Mouse (Mus musculus) G1E (cell line): ENCODE measurements around the gene Fam241a. TPM values are rescaled to one million over a fixed set of nuclear protein-coding genes. Genes with fewer than 3 reads are reported as not detected.

ENCODE experiments used
- ATAC-seq: 2 replicates; pipeline ENCODE4 v1.8.0; 2016; ENCODE audit warnings: mild to moderate bottlenecking; ENCODE audit not compliant: insufficient number of reproducible peaks, poor library complexity, low FRiP score, severe bottlenecking; ENCODE audit errors: extremely low read depth
- DNase-seq: peaks from one replicate; pipeline ENCODE4 v3.0.0; 2012; ENCODE audit warnings: low spot score
- H3K27me3 ChIP-seq: 2 replicates; pipeline ENCODE4 v1.6.1; 2012; ENCODE audit warnings: mild to moderate bottlenecking, low read length, inconsistent platforms; ENCODE audit not compliant: insufficient read depth
- H3K36me3 ChIP-seq: replicated peaks from 2 replicates; pipeline ENCODE3; 2012; ENCODE audit warnings: mild to moderate bottlenecking, inconsistent platforms
- H3K4me1 ChIP-seq: 2 replicates; pipeline ENCODE4 v1.6.1; 2012; ENCODE audit warnings: low read depth, low read length, inconsistent platforms, mixed read lengths; ENCODE audit not compliant: insufficient read depth
- H3K4me3 ChIP-seq: 2 replicates; pipeline ENCODE4 v1.5.1; 2012; ENCODE audit warnings: low read depth, mild to moderate bottlenecking, inconsistent platforms, low read length, moderate library complexity, mixed read lengths
- H3K9me3 ChIP-seq: replicated peaks from 2 replicates; pipeline ENCODE4 v1.6.1; 2012; ENCODE audit warnings: inconsistent platforms
- CTCF ChIP-seq: IDR thresholded peaks from 2 replicates; pipeline ENCODE4 v1.5.1; 2012; ENCODE audit warnings: low read depth, low read length, inconsistent platforms, mixed read lengths
- GATA1 ChIP-seq: IDR thresholded peaks from 2 replicates; pipeline ENCODE4 v1.6.1; 2012; ENCODE audit warnings: borderline replicate concordance, low read length, inconsistent platforms, mixed read lengths
- GATA2 ChIP-seq: IDR thresholded peaks from 2 replicates; pipeline ENCODE4 v1.6.1; 2012; ENCODE audit warnings: low read depth, low read length, inconsistent platforms, borderline replicate concordance
- POLR2AphosphoS5 ChIP-seq: IDR thresholded peaks from 2 replicates; pipeline ENCODE4 v1.6.1; 2012; ENCODE audit warnings: low read depth, low read length, inconsistent platforms; ENCODE audit not compliant: insufficient replicate concordance
- TAL1 ChIP-seq: conservative IDR thresholded peaks from 2 replicates; pipeline ENCODE4 v1.6.1; 2012; ENCODE audit warnings: low read depth, low read length, inconsistent platforms, mixed read lengths
- polyA plus RNA-seq: library from polyadenylated mRNA; stranded (reverse); fragments of >175 nt; gene quantifications from 2 replicates; pipeline ENCODE4 v1.2.3, GENCODE M21; 2012
- total RNA-seq, 2 experiments: library from RNA; stranded (forward) in 1 of 2; stranded (reverse) in 1 of 2; fragments of 200-1000 nt in 1 of 2; fragments of >200 nt in 1 of 2; fragmentation: Nextera tagmentation in 1 of 2; gene quantifications; 2 replicates each; pipeline ENCODE4 v1.2.3; 2014 to 2017

The Fam241a gene
- total and polyA plus RNA-seq, 3 experiments, result 22.5 to 49.7 (median 27.7) TPM

GRCm38 (mm10) chr3:127881684-127882083, 14.4 kb downstream of the Fam241a start:
- DNase-seq, result no peak
- Histone ChIP-seq H3K9me3 (no peaks in the 10 kb centered on the region), H3K4me1 (peaks cover 15% of the 10 kb centered on the region; the same call in 1 of the 2 replicates), H3K27me3 (no peaks in the 10 kb centered on the region), H3K36me3 (peaks cover 44% of the 10 kb centered on the region), H3K4me3 (no peak overlapping the region)
- no peak for ATAC-seq
- TF ChIP-seq GATA2 (no peak), POLR2AphosphoS5 (no peak), CTCF (no peak), TAL1 (no peak), GATA1 (no peak)

- TF ChIP-seq POLR2AphosphoS5 (no peak), GATA2 (no peak), GATA1 (no peak)
- Histone ChIP-seq H3K9me3 (no peaks in the 10 kb centered on the region), H3K4me3 (no peak overlapping the region), H3K27me3 (no peaks in the 10 kb centered on the region), H3K36me3 (peaks cover 43% of the 10 kb centered on the region), H3K4me1 (peaks cover 10% of the 10 kb centered on the region; the same call in 1 of the 2 replicates)
- no peak for ATAC-seq
- no peak for DNase-seq
These were observed 16.2 kb downstream of the Fam241a start for GRCm38 (mm10) chr3:127879968-127880367.

- no peak for DNase-seq
- Histone ChIP-seq H3K9me3 (no peaks in the 10 kb centered on the region), H3K27me3 (no peaks in the 10 kb centered on the region), H3K4me1 (no peaks in the 10 kb centered on the region), H3K4me3 (no peak overlapping the region), H3K36me3 (peaks cover 49% of the 10 kb centered on the region)
- TF ChIP-seq CTCF, result no peak
- no peak for TF ChIP-seq GATA1
- TF ChIP-seq GATA2, result no peak
- no peak for TF ChIP-seq POLR2AphosphoS5
- TF ChIP-seq TAL1, result no peak
- no peak for ATAC-seq
These were observed 20.6 kb downstream of the Fam241a start for GRCm38 (mm10) chr3:127875509-127875908.

- TF ChIP-seq POLR2AphosphoS5 (no peak), GATA1 (no peak), GATA2 (no peak), CTCF (no peak), TAL1 (no peak)
- ATAC-seq (no peak), DNase-seq (no peak)
- Histone ChIP-seq H3K36me3 (peaks cover 52% of the 10 kb centered on the region), H3K4me1 (no peaks in the 10 kb centered on the region), H3K4me3 (no peak overlapping the region), H3K9me3 (no peaks in the 10 kb centered on the region), H3K27me3 (no peaks in the 10 kb centered on the region)
These were observed 21.1 kb downstream of the Fam241a start for GRCm38 (mm10) chr3:127875059-127875458.

- TF ChIP-seq GATA2 (no peak), CTCF (no peak), GATA1 (no peak), TAL1 (no peak), POLR2AphosphoS5 (no peak)
- no peaks in the 10 kb centered on the region for H3K9me3 ChIP-seq
- no peaks in the 10 kb centered on the region for H3K4me1 ChIP-seq
- no peaks in the 10 kb centered on the region for H3K27me3 ChIP-seq
- no peak for ATAC-seq
- H3K36me3 ChIP-seq, result peaks cover 52% of the 10 kb centered on the region
- no peak for DNase-seq
- no peak overlapping the region for H3K4me3 ChIP-seq
These were observed 21.8 kb downstream of the Fam241a start for GRCm38 (mm10) chr3:127874254-127874883.

GRCm38 (mm10) chr3:127871575-127871974, 24.5 kb downstream of the Fam241a start:
- Histone ChIP-seq H3K9me3 (peaks cover 4% of the 10 kb centered on the region), H3K4me3 (no peak overlapping the region), H3K4me1 (no peaks in the 10 kb centered on the region), H3K27me3 (no peaks in the 10 kb centered on the region), H3K36me3 (peaks cover 68% of the 10 kb centered on the region)
- ATAC-seq (no peak), DNase-seq (no peak)
- no peak for TF ChIP-seq GATA2
- TF ChIP-seq POLR2AphosphoS5, result no peak
- no peak for TF ChIP-seq GATA1
